Mouse (Mus musculus): ENCODE measurements around the gene Gm4969.

The Gm4969 gene

DNA sequence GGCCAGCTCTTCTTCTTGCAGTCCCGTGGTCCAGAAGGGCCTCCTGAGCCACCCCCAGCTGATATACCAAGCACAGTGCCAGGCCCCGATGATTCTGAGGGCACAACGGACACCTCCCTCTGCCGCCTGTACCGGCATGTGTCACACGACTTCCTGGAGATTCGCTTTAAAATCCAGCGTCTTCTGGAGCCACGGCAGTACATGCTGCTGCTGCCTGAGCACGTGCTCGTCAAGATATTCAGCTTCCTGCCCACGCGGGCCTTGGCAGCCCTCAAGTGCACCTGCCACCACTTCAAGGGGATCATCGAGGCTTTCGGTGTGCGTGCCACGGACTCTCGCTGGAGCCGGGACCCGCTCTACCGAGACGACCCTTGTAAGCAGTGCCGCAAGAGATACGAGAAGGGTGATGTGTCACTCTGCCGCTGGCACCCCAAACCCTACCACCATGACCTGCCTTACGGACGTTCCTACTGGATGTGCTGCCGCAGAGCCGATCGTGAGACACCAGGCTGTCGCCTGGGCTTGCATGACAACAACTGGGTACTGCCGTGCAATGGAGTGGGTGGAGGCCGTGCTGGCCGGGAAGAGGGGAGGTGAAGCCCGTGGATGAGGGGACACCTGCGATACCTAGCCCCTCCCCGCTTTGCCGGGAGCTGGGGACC, 18.6 kb upstream of the Gm4969 start:
- DNase-seq (ENCODE audit: low read depth, low spot score) = no peak

DNA sequence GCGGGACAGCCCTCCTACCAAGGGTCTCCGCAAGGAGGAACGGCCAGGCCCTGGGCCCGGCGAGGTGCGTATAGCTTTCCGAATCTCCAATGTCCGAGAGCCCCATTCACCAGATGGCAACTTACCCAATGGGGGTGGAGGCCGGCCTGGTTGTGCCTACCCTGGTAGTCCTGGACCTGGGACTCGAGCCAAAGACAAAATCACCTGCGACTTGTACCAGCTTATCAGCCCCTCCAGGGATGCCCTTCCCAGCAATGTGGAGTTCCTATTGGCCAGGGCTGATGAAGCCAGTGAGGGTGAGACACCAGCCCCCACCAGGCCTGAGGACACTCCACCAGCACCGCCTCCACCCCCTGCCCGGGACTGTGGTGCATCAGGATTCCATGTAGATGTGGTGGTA, 18.0 kb upstream of the Gm4969 start:
- DNase-seq (ENCODE audit: low read depth, low spot score) = no peak

DNA sequence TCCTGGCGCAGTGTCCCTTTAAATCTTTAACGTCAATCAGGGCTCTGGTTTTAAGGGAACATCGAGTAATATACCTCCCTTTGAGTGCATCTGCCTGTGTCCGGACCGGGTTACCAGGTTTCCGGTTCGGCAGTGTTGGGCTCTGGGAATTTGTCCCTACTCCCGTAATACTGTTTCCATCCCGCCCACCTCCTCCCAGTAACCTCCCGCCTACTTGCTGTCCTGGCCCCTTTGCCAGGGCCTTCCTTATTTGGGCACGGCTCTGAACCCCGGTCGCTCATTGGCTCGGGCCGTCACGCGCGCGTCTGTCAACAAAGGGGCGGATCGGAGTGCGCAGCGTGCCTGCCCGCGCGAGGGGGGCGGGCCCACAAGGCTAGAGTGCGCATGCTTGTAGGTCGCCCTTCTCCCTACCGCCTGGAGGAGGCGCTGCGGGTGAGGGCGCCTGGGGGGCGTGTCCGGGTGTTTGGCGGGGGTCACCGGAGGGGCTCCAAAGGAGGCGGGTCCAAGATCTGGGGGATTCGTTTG, 13.2 kb upstream of the Gm4969 start:
- DNase-seq (ENCODE audit: low read depth, low spot score) = peak; percentile 60

DNA sequence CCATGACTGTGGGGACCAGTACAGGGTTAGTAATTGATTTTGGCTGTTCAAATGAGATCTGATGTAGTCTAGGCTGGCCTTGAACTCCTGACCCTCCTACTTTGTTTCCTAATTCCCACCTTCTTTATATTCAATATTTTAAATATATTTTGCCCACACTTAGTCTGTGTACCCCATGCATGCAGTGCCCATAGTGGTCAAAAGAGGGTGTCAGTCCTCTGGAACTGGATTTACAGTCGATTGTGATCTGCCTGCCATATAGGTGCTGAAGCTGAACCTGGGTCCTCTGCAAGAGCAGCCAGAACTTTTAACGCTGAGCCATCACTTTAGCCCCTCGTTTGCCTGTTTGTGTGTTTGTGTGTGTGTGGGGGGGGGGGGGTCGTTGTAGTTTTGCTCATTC, 12.5 kb upstream of the Gm4969 start:
- no peak for DNase-seq (ENCODE audit: low read depth, low spot score)

DNA sequence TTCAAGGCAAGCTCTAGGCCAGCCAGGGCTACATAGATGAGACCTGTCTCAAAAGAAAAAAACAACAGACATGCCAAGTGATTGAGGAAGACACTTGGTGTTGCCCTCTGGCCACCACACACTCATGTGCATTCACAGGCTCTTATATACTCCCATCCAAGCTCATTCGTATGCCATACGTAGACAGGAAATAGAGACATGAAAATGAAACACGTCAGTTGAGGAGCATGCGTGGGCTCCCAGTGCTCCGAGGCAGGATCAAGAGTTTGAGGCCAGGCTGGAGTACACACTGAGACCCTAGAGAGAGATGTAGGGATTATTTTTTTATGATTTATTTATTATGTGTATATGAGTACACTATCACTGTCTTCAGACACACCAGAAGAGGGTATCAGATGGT, 11.2 kb upstream of the Gm4969 start:
- no peak for DNase-seq (ENCODE audit: low read depth, low spot score)

DNA sequence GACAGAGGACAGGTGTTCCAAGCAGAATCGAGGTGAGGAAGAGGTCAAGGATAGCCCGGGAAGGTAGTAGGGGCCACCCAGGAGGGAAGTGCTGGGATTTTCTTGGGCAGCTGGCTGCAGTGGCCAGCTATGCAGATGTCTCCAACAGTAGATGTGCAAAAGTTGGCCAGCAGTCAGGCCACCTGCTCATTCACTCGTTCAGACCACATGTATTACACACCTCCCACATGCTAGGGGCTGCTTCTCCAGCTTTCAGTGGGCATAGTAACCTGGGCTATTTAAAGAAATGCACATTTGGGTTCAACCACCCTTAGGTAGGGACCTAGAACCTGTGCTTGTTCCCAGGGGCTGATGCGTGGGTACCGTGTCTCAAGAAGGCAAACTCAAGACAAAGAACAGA, 9.6 kb upstream of the Gm4969 start:
- no peak for DNase-seq (ENCODE audit: low read depth, low spot score)

DNA sequence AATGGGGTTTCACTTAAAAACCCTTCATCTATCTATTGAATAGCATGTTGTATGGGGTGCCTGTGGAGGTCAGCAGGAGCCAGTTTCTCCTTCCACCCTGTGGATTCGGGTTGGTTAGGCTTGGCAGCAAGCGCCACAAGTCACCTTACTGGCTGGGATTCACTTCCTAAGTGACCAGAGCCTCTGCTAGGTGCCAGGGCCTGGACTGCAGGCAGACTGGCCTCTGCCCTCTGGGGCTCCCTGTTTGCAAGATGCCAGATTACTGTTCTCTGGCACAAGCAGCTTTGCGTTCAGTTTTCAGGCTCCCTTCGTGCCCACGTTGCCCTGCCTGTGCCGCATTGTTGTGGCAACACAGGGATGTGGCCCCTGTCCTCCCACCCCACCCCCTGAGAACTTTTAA, 6.5 kb upstream of the Gm4969 start:
- DNase-seq (ENCODE audit: low read depth, low spot score) = no peak

DNA sequence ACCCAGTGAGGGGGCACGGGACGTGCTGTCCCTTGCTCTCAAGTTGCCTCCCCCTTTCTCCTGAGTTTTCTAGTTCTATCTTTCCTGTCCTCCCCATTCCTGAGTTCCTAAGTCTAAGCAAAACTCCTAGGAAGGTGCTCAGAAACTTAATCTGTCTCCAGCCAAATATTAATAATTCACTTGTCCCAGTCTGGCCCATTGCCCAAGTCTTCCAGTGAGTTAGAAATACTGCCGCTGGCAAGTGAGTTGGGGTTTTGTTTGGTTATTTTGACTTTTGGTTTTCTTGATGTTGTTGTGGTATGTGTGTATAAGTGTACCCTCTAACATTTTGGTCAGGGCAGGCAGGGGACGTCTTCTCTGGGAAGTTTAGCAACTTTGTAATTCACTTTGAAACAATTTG, 3.5 kb upstream of the Gm4969 start:
- no peak for DNase-seq (ENCODE audit: low read depth, low spot score)

DNA sequence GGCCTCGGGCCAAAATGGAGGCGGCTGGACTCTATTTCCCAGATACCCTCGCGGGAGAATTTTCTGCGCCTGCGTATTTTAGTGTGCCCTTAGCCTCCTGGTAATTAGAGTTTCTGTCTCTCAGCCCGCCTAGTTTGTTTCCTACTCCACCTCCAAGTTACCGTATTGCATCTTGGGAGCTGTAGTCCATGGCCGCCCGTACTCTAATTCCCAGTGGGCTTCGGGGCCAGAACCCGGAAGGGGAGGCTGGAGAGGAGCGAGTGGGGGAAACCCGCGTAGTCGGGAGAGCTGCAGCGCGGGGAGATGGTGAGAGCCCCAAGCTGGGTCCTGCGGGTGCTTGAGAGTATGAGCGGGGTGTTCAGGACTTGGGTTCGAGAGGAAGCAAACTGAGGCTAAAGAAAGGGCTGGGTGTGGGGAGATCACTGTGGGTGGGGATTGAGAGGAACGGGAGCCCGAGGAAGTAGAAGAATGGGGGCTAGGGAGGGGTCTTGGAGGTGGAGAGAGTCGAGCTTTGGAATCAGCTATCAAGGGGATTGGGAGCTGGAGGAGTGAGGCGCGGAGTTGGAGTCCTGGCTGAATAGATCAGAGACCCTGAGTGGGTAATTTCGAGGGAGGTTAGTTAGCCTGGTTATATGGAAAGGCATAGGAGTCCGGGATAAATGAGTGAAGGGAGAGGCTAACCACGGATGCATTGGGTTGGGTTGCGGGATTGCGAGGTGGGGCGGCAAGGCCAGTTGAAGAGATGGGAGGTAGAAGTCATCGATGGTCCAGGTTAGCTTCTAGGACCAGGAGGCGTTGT, 1.7 kb upstream of the Gm4969 start, which contains the start of gene Fbxo46:
TSS of gene Fbxo46 (plus strand) at position 229 of the 799 bp plus-strand sequence.
- DNase-seq (ENCODE audit: low read depth, low spot score) = peak; percentile 91

DNA sequence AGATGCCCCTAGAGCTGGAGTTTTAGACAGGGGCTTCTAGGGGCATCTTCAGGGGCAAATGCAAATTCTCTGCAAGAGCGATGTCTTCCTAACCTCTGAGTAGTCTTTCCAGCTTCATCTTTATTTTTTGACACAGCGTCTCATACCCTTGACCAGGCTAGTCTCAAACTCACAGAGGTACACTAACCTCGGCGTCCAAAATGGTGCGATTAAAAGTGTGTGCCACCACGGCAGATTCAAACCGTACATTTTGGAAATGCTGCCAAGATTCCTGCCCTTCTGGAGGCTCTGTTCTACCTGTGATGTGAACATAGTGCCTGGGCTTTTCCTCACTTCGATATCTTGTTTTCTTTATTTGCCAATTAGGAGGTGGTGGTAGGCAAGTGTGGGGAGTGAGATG, 915 bp upstream of the Gm4969 start:
- DNase-seq (ENCODE audit: low read depth, low spot score) = no peak

DNA sequence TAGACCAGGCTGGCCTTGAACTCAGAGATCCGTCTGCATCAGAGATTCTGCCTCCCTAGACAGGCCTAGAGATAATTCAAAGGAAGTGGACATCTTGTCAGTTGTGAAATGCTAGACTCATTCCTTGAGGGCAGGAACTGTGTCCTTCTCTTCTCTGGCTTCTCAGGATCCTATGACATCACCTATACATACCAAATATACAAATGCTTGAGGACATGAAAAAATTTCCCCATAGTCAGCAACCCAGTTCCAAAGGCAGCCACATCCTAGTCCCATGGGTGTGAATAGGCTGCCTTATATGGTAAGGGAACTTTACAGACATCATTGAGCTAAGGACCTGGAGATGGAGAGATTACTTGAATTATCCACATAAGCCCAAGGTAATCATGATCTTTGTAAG, 8.6 kb downstream of the Gm4969 start:
- DNase-seq (ENCODE audit: low read depth, low spot score) = no peak

DNA sequence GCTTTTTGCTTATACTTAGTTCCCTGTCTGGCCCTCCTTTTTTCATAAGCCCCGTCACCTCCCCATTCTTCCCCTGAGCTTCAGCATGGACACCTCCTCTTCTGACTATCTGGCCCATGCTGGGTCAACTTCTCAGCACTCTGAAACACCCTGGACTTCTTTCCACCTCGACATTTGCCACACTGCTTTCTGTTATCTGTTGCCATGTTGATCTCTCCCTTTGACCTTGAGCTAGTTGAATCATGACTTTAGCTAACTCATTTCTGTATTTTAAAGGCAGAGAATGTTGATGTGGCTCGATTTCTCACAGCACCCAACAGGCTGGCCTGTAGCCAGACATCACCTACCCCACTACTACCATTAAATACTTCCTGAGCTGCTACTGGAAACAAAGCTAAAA, 10.7 kb downstream of the Gm4969 start:
- no peak for DNase-seq (ENCODE audit: low read depth, low spot score)

DNA sequence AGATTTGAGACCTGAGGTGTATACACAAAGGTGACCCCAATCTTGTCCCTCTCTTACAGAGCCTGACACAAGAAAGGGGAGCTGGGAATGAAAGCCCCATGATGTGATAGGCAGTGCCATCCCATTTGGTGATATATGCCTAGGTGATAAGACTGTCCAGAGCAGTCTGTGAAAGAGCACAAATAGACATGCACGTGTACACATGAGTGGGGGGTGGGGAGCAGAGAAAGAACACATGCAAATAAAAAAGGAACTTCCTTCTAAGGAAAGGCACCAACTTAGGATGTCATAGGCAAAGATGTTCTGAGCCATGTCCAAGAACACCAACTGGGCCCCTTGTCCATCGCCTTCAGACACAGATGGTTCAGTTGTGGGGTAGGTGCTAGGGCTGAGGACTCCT, 13.7 kb downstream of the Gm4969 start:
- DNase-seq (ENCODE audit: low read depth, low spot score) = no peak

DNA sequence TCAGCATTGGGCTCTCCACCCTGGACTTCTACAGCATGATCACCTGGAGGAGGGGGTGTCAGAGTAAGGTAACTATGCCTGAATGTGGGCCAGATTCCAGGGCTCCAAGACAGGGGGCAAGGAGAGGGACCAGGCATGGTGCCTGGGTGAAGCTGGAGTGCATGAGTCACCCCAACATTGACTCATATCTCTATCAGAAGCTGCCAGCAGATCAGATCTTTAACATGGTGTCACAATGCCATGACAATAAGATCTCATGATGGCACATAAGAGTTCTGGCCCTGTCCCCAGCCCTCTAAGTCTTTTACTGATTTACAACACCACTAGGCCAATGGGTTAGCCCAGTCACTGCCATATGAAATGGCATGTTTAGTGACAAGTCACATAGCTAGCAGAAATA, 14.4 kb downstream of the Gm4969 start:
- no peak for DNase-seq (ENCODE audit: low read depth, low spot score)

DNA sequence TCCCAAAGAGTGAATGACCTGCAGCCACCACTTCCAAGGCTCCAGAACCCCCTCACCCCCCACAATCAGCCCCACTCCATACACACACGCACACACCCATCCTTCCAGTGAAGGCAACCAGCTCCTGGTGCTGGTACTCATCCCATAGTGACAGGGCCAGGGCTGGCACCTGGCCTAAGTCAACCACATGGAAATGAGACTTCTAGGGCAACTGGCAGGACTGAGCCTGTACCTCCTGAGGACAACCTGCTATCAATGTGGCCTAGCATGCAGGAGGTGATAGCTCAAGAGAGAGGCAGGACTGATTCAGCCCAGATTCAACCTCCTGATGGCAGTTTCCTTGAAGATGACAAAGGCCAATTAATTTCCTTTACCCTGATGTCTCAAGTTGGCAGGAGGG, 17.9 kb downstream of the Gm4969 start:
- DNase-seq (ENCODE audit: low read depth, low spot score) = no peak

DNA sequence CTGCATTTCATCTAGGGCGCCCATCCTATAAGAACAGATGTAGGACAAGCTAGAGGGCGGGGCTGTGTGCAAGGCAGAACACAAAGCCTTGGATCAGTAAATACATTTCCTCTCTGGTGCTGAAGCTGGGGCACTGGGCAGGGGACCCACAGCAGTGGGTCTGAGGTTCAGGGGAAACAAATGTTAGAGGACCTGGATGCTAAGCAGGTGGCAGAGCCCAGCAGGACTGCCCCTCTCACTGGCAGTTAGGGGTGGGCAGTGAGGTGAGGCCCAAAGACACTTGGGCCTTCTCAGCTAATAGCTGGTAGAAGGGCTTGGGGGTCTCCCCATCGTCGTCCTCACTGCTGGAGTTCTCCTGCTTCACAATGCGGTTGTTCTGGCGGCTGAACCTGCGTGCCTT, 19.4 kb downstream of the Gm4969 start:
- DNase-seq (ENCODE audit: low read depth, low spot score) = no peak

DNA sequence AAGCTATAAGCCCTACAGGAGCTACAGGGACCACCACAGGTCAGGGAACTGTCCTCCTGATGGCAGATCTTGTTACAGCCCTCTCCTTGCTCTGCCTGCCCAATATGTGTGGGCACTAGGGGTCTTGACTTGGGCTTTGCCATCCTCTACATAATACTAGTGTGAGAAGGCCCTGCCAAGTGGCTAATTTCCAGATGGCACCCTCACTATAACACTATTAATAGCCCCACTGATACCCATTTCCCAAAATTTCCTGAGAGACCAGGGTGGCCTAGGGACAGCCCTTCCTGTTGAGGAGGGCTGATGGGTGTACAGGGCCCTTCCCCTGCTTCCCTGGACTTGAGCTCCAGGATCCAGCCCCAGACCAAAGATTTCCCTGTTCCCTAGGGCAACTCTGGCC, 20.3 kb downstream of the Gm4969 start:
- DNase-seq (ENCODE audit: low read depth, low spot score) = no peak

DNA sequence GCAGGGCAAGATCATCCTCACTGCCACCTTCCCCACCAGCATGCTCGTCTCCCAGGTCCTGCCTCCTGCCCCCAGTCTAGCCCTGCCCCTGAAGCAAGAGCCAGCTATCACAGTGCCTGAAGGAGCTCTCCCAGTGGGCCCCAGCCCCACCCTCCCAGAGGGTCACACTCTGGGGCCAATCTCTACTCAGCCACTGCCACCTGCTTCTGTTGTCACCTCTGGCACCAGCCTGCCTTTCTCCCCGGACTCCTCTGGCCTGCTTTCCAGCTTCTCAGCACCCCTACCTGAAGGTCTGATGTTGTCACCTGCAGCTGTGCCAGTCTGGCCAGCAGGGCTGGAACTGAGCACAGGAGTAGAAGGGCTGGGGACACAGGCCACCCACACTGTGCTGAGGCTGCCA, 21.0 kb downstream of the Gm4969 start:
- DNase-seq (ENCODE audit: low read depth, low spot score) = no peak

DNA sequence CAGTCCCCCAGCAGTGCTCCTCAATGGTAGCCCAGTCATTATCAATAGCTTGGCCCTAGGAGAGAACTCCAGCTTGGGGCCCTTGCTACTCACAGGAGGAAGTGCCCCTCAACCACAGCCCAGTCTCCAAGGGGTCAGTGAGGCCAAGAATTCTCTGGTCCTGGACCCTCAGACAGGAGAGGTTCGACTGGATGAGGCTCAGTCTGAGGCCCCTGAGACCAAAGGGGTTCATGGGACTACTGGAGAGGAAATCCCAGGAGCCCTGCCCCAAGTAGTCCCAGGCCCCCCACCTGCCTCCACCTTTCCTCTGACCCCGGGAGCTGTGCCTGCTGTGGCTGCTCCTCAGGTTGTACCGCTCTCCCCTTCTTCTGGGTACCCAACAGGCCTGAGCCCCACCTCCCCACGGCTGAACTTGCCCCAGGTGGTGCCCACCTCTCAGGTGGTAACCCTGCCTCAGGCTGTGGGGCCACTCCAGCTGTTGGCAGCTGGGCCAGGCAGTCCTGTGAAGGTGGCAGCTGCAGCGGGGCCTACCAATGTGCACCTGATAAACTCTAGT, 21.7 kb downstream of the Gm4969 start:
- no peak for DNase-seq (ENCODE audit: low read depth, low spot score)

DNA sequence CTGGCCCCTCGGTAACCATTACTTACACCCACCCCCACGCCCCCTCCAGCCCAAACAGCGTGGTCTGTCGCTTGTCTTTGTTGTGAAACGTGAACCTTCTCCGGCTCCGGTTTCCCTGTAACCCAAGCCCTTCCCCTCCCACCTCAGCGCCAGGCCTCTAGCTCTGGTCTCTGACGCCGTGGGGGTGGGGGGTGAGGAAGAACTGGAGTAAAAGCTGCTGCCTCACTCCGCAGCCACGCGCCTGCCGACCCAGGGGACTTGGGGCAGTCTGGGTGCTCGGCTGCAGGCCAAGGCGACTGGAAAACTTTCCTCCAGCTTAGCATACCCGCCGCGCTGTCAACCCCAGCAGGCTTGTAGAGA, 22.4 kb downstream of the Gm4969 start:
- no peak for DNase-seq (ENCODE audit: low read depth, low spot score)

DNA sequence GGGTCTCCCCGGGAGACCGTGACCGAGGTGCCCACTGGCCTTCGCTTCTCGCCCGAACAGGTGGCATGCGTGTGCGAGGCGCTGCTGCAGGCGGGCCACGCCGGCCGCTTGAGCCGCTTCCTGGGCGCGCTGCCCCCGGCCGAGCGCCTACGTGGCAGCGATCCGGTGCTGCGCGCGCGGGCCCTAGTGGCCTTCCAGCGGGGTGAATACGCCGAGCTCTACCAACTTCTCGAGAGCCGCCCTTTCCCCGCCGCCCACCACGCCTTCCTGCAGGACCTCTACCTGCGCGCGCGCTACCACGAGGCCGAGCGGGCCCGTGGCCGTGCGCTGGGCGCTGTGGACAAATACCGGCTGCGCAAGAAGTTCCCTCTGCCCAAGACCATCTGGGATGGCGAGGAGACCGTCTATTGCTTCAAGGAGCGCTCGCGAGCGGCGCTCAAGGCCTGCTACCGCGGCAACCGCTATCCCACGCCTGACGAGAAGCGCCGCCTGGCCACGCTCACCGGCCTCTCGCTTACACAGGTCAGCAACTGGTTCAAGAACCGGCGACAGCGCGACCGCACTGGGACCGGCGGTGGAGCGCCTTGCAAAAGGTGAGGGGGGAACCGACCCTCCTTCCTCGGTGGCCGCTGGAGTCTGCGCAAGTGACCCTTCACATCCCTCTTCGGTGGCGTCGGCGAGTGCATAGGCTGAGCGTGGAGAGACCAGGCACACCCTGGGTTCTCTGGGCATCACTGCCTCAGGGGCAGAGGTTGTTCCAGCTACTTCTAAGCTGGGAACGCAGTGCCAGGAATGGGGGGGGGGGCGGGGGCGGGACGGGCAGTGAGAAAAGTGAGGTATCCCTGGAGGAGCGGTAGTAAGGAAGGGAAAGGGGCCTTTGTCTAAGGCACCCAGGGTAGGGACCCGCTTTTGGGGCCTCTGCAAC, 23.1 kb downstream of the Gm4969 start:
- DNase-seq (ENCODE audit: low read depth, low spot score) = no peak

DNA sequence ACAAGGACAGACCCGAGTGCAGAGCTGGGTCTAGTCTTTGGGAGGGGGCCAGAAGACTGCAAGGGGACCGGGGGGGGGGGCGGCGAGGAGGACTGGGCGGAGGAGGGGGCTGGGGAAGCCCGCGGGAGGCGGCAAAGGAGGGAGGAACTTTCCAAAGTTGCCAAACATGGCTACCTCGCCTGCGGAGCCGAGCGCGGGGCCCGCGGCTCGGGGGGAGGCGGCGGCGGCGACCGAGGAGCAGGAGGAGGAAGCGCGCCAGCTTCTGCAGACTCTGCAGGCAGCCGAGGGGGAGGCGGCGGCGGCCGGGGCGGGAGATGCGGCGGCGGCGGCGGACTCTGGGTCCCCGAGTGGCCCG, 23.7 kb downstream of the Gm4969 start, which contains the start of gene Six5:
TSS of gene Six5 (plus strand) at position 124 of the 355 bp plus-strand sequence.
- no peak for DNase-seq (ENCODE audit: low read depth, low spot score)

All from c-Kit-negative CD71-positive TER-119-positive erythroid progenitor cells, embryonic 14.5 days (primary cell).